Mouse (Mus musculus): ENCODE measurements around the gene Lmbr1l. TPM values are rescaled to one million over a fixed set of nuclear protein-coding genes. Genes with fewer than 3 reads are reported as not detected.

Lmbr1l gene
- polyA plus RNA-seq, 1 experiment from 2014 or later: 25.9 TPM

Other genes starting within 250 kb of the Lmbr1l start
- 12.6 and 16.7 TPM in 2 replicates for gene Rnd1, start 240.8 kb downstream of the Lmbr1l start, polyA plus RNA-seq (2015; fragmentation: Nextera tagmentation; extraction: Ambion mirVana)
- 7.9 and 9.0 TPM in 2 replicates for gene Ccdc65, start 210.0 kb downstream of the Lmbr1l start, polyA plus RNA-seq (2015; fragmentation: Nextera tagmentation; extraction: Ambion mirVana)
- gene Fkbp11, start 190.0 kb downstream of the Lmbr1l start, polyA plus RNA-seq (2015; fragmentation: Nextera tagmentation; extraction: Ambion mirVana): 6.3 and 8.9 TPM in 2 replicates
- 107 TPM in 2 replicates for gene Arf3, start 155.0 kb downstream of the Lmbr1l start, polyA plus RNA-seq (2015; fragmentation: Nextera tagmentation; extraction: Ambion mirVana)
- gene Wnt10b, start 140.1 kb downstream of the Lmbr1l start, polyA plus RNA-seq (2015; fragmentation: Nextera tagmentation; extraction: Ambion mirVana): 0.06 TPM in 1 of 2 replicates, not detected in the other
- 1.2 and 2.3 TPM in 2 replicates for gene Wnt1, start 128.4 kb downstream of the Lmbr1l start, polyA plus RNA-seq (2015; fragmentation: Nextera tagmentation; extraction: Ambion mirVana)
- 0.30 and 0.31 TPM in 2 replicates for gene Ddn, start 108.7 kb downstream of the Lmbr1l start, polyA plus RNA-seq (2015; fragmentation: Nextera tagmentation; extraction: Ambion mirVana)
- 72.5 and 74.4 TPM in 2 replicates for gene Prkag1, start 86.7 kb downstream of the Lmbr1l start, polyA plus RNA-seq (2015; fragmentation: Nextera tagmentation; extraction: Ambion mirVana)
- gene Kmt2d, start 47.0 kb downstream of the Lmbr1l start, polyA plus RNA-seq (2015; fragmentation: Nextera tagmentation; extraction: Ambion mirVana): 8.8 and 9.3 TPM in 2 replicates
- gene Rhebl1, start 23.7 kb downstream of the Lmbr1l start, polyA plus RNA-seq (2015; fragmentation: Nextera tagmentation; extraction: Ambion mirVana): 31.4 and 33.4 TPM in 2 replicates
- 1.3 and 2.1 TPM in 2 replicates for gene Dhh, start 19.7 kb downstream of the Lmbr1l start, polyA plus RNA-seq (2015; fragmentation: Nextera tagmentation; extraction: Ambion mirVana)
- gene Tuba1b, start 16.3 kb upstream of the Lmbr1l start, polyA plus RNA-seq (2015; fragmentation: Nextera tagmentation; extraction: Ambion mirVana): 1,672 and 1,683 TPM in 2 replicates
- not detected in 2 replicates for gene Gm49450, start 35.3 kb upstream of the Lmbr1l start, polyA plus RNA-seq (2015; fragmentation: Nextera tagmentation; extraction: Ambion mirVana)
- gene Tuba1a, start 35.5 kb upstream of the Lmbr1l start, polyA plus RNA-seq (2015; fragmentation: Nextera tagmentation; extraction: Ambion mirVana): 15,480 and 15,543 TPM in 2 replicates
- gene Tuba1c, start 111.7 kb upstream of the Lmbr1l start, polyA plus RNA-seq (2015; fragmentation: Nextera tagmentation; extraction: Ambion mirVana): 20.8 and 23.3 TPM in 2 replicates
- 52.8 and 81.8 TPM in 2 replicates for gene Prph, start 136.9 kb upstream of the Lmbr1l start, polyA plus RNA-seq (2015; fragmentation: Nextera tagmentation; extraction: Ambion mirVana)
- gene Troap, start 156.3 kb upstream of the Lmbr1l start, polyA plus RNA-seq (2015; fragmentation: Nextera tagmentation; extraction: Ambion mirVana): 5.6 and 8.7 TPM in 2 replicates
- gene C1ql4, start 169.6 kb upstream of the Lmbr1l start, polyA plus RNA-seq (2015; fragmentation: Nextera tagmentation; extraction: Ambion mirVana): 4.0 and 5.7 TPM in 2 replicates
- 0.92 and 1.1 TPM in 2 replicates for gene Dnajc22, start 174.9 kb upstream of the Lmbr1l start, polyA plus RNA-seq (2015; fragmentation: Nextera tagmentation; extraction: Ambion mirVana)
- 23.8 and 28.8 TPM in 2 replicates for gene Spats2, start 207.7 kb upstream of the Lmbr1l start, polyA plus RNA-seq (2015; fragmentation: Nextera tagmentation; extraction: Ambion mirVana)